Mouse (Mus musculus) urinary bladder, adult 2 months (tissue): ENCODE data around the gene Evi2a. TPM values are rescaled to one million over a fixed set of nuclear protein-coding genes. Genes with fewer than 3 reads are reported as not detected.
A peak's percentile ranks its signal among the peaks of the same experiment; 100 is the strongest.

Source experiments
- DNase-seq: peaks from one replicate; pipeline ENCODE4 v3.0.0; 2022; ENCODE audit warnings: low spot score
- polyA plus RNA-seq: library from polyadenylated mRNA; depleted of rRNA; stranded (reverse); fragments of >200 nt; gene quantifications from 2 replicates; pipeline ENCODE4 v1.2.3, GENCODE M21; 2012; rRNA removed

Gene Evi2a
- polyA plus RNA-seq, 1 experiment: 15.8 TPM

DNA sequence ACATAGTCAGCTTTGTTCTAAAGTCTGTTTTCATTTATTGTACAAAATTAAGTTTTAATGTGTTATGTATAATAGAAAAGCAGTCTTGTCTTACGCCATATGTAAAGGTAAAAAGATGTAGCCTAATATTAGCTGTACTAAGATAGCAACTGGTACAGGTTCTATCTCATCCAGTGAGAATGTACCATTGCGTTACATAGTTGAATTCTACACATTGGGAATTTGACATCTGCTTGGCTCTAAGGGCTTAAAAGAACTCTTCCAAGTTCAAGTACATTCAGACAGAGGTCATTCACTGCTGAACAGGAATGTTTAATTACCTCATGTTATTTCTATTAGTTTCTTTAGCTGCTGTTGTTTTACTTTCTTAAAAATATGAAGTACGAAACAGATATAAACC is 3.9 kb downstream of the Evi2a start:
- DNase-seq: no peak

DNA sequence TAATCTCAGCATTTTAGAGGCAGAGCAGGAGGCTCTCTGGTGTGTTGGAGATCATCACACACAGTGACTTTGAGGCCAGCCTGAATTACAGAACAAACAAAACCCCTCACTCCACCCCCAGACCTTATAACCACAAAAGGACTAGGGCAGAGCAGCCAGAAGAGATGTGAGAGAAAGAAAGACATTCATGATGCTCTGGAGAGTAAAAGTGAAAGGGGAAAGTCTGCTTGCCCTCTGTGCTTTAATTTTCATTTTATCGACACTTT is 6.2 kb downstream of the Evi2a start:
- no peak for DNase-seq

DNA sequence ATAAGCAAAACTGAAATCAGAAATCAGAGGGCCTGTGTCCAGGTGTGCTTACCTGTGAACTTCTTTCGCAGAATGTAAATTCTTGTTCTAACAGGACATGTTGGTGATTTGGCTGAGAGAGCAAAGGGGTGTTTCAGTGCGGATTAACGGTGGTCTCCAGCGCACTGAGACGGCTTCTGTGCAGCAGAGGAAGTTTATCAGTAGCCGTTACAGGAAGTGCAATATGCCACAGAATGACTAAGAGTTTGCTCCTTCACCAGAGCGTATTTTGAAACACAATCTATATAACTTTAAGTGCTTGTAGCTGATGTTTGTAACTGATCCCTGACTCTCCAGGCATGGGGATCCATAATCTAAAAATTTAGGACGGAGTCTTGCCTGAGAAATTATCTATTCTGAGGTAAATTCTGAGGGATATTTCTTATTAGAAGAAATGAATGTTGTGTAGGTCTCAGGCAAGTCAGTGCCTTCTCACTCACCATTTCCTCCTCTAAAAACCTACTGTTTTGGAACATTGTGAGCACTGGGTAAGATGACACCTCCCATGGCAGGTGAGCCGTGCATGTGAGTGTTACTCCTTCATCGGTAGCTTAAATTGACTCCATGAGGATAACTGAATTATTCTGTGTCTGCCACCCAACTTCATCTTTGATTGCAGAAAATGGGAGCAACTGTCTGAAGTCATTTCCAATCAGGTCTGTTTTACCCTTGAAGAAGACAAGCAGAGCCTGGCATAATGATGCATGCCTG is 6.7 kb downstream of the Evi2a start, which contains the start of gene Evi2b:
Evi2b (minus strand) TSS at position 203 of the 750 bp plus-strand sequence.
- no peak for DNase-seq

DNA sequence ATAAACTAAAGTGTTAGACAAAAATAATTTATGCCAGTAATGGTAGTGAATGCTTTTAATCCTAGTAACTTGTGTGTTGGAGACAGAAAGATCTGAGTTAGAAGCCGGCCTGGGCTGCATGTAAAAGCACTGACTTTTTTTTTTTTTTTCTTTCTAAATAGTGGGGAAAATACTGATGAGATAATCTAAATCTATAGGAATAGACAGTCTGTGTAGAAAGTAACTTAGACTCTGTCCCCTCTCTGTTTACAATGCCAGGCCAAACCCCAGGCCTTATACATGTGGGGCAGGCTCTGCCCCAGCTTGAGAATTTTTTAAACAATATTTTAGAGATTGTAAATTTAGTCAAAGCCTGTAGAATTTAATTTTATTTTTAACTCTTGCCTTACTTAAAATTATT is 7.5 kb downstream of the Evi2a start:
- no peak for DNase-seq

DNA sequence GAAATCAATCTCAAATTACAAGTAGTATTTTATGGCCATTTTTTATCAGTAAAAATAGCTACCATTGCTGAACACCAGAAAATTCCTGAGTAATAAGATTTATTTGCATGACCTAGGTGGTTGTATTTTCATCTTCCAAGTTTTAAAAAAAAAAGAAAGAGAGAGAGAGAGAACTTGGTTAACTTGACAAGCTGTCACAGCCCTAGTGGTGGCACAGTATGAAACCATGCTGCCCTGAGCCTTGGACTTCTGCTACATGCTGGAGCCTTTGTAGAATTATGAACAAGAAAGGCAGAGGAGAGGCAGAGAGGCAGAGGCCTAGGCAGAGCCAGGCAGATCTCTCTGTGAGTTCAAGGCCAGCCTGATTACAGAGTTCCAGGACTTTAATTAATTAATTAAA is 8.5 kb downstream of the Evi2a start:
- no peak for DNase-seq

DNA sequence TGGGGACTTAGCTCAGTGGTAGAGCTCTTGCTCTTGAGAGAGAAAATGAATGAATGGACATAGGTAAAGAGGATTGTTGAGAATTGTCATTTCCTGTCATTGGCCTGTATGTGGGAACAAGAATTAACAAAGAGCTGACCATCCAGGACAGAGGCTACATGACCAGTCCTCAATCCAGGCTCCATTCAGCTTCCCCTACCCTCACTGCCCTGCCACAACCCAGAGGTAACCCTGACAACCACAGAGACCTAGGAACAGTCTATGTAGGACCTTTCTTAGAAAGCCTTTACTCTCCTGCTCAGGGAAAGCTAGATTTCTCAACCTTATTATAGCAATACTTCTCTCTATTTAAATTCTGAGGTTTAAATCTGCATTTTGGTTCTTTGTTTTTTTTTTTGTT is 9.6 kb downstream of the Evi2a start:
- DNase-seq: no peak

DNA sequence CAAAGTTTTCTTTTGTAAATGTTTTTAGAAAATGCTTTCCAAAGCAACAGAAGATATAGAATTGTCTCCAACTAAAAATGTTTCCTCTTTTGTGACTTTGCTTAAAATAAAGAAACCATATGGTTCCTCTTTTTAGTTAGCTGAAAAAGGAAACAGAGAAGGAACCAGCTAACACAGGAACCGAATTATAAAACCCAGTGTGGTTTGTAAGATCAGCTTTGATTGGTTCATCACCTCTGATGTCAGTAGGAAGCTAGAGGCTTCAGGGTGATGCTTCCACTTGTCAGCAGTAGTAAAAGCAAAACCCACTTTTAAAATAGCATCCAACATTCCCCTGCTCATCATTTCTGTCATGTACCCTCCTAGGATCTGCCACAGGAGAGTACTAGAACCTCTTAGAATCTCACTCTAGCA is 10.5 kb downstream of the Evi2a start:
- no peak for DNase-seq

DNA sequence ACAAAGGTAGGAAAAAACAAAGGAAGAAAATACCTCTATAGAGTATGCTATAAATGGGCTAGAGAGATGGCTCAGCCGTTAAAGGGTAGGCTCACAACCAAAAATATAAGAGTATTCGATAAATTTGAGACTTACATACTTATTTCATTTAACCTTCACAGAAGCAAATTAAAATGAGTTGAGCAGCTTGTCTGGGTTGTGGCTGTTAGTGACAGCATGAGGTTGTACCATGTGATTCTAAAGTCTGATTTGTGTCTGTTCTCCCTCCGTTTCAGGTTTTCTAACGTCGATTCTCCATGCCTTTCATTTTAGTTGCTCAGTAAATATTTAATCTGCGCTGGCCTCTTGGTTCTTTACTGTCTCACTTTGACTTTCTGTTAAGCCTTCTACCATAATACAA is 11.1 kb downstream of the Evi2a start:
- DNase-seq: no peak

DNA sequence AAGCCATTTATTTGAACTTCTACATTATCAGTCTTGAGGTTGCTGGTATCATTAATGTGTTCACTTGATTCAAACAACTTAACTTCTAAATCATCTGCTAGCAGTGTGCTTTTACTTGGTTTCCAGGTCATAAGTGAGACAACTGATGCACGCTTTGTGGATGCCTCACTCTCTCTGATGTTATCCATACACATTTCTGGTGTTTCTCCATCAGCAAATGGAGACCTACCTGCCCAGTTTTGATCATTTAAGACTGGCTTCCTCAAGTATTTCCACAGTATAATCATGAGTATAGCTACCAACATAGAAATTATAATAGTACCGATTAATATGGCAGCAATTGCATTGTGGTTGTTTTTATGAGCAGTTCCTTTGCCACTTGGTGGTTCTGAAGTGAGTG is 14.6 kb downstream of the Evi2a start:
- DNase-seq: no peak

DNA sequence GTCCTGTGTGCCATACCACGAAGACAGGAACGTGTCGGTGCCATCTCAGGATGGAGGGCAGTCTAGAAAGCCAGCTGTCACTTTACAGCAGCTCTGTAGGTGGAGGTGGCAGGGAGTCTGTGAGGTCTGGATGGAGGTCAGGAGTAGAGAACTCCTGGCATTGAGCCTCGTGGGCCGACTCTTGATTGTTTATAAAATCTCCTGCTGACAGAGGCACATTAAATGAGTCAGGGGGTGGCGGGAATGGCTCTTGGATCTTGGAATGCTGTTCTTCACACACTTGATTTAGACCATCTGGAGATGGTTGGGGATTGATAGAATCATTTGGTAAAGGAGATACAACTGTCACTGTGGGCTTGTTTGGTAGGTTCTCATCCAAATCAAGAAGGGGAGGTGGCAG is 15.1 kb downstream of the Evi2a start:
- DNase-seq: no peak

DNA sequence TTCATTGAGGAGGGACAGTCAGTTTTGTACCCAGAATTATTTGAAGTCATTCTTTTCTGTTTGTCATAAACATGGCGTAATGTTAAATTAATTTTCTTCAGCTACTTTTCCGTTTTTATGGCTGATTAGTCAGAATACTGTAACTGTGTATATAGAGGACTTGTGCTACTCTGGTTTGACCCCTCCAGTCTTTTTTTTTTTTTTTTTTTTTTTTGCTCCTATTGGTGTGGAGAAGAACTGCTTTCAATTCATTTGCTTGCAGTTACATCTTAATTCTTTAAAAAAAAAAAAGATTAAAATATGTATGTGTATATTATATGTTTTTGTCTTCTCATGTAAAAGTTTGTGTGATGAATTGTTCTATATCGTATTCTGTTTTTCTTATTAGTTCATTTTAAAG is 18.4 kb downstream of the Evi2a start:
- DNase-seq: no peak

DNA sequence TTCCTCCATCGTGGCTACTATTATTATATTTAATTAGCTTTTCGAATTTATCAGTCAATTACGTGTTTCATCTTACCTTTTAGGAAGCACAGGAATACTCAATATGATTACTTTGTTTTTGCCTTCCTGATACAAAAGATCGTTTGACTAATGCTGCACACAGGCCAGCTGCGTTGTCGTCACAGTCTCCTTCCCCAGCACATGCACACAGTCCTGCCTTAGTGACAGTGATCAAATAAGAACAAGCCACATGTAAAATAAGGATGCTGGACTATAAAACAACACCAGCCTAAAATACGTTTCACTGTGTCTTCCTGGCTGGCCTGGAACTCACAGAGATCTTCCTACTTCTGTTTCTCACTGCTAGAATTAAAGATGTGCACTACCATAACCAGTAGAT is 25.9 kb downstream of the Evi2a start:
- no peak for DNase-seq

DNA sequence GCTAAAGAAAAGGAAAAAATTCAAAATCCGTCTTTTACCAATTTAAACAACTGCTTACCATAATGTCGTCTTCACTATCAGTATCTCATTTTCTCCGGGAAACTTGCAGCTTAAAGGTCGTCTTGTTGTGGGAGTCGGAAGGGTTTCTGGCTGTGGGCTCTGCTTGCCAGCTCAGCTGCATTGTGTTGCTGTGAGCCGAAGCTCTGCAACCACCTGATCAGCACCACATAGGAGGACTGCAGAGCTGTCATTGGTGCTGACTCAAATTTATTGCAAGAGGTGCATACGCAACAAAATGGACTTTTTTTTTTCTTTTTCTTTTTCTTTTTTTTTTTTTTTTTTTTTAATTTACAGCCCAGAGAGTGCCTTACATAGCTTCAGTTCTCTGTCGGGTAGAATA is 26.6 kb downstream of the Evi2a start, which contains the start of gene Omg:
Omg (minus strand) TSS at position 240 of the 400 bp plus-strand sequence.
- DNase-seq: no peak

DNA sequence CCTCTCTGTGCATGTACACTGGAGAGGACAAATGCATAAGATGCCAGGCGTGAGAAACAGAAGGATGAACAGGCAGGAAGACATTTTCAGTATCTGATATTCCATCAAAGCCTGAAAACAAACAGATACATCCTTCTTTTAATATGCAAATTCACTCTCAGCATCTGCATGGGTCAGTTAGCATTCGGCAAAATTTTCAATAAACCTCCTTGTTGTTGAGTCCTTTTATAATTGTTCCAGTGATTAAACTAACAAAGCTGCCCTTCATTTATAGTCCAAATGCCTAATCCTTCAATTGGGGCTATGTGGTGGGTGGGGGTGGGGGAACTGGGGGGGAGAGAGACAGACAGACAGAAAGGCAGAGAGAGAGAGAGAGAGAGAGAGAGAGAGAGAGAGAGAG is 27.5 kb downstream of the Evi2a start:
- no peak for DNase-seq

DNA sequence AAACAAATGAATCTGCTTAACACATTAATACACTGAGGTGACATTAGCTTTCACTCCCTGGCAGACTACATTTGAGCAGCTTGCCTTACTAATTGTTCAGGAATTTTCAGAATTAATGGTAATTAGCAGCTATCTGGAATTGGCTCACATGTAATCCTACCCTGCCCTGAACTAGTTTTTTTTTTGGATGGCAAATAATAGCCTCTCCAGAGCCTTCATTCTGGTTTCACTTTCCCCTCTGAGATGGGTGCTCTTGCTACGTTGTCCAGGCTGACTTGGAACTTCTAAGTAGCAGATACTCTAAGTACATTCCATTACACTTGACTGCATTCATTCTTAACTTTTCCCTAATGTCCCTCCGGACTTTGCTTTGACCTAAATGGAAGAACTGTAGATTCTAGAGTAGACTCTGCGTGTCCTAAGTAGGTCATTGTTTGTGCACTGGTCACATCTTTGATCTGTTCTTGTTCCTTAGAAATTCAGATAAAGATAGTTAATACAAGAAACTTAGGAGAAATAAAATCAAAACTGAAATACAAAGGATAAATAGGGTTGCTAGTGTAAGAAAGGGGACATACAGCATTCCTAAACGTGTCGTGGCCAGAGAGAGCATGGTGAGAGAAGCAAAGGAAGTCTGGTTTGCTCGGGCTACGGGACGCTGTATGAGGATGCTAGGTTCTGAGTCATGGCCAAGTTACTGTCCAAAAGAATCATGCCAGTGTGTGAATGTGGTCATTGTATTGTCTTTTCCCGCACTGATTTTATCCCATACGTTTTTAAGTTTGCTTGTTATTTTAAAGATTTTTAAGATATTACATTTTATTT is 35.2 kb downstream of the Evi2a start:
- no peak for DNase-seq

DNA sequence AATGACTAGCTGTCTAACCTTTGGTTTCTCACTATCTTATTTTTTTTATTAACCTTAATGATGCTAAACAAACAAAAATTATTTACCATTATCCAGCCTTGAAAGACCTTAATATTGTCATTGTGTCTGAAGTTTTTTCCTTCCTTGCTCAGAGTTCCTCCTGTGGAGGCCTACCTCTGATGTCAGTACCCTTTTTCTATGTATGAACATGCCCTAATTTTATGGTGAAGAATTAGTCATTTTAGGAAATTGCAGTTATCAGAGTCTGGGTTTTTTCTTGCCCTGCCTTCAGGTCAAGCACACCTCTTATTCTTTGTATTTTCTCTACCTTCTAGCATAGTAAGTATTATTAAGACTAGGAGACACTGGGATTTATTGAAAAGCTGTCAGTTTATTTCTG is 45.7 kb downstream of the Evi2a start:
- DNase-seq: no peak

DNA sequence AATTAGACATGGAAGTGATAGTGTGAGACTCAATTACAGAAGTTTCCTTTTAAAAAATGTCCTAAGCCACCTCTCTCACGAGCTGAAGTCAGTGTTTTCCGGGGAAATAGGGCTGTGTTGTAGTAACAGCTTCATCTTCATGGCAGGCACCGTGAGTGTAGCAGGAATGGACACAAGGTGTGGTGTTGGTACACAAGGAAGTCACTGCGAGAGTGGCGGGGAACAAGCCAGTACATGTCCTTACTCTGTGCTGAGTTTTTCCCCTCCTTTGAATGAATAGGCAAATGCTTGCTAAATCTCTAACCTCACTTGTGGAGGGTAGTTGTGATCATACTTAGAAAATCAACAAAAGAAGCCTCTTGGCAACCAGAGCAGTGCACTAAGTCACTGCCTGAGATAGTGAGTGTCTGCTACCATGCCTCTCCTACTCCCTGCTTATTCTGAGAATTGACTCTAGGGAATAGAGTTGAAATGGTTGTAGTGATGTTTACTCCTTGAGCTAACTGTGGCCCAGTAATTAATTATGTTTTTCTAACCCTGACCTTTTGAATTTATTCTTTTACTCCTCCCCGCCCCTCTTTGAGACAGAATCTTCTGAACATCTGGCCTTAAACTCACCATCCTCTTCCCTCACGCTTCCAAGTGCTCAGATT is 46.4 kb downstream of the Evi2a start:
- peak; percentile 21 for DNase-seq

DNA sequence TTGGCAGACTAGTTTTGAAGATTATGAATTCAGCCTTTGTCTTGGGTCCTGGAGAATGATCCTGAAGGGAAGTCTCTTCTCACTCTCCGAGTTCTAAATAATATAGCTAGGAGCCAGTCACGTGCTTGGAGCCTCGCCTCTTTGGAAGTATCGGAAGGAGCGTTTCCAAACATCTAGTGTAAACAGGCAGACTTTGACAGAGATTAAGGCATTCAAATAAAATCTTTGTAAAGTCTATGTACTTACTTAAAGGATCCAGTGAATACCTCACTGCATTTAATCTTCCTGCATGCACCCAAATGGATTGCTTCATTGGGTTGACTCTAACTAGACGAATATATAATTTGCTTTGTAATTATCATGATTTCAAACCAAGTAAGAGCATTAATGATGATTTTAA is 47.0 kb downstream of the Evi2a start:
- DNase-seq: no peak

Other genes starting within 250 kb of the Evi2a start
- not detected in 2 replicates for gene Gm9964, start 233.7 kb downstream of the Evi2a start, polyA plus RNA-seq
- gene Nf1, start 190.9 kb downstream of the Evi2a start, polyA plus RNA-seq: 16.8 and 19.7 TPM in 2 replicates
- 0.06 and 0.07 TPM in 2 replicates for gene Omg, start 26.5 kb downstream of the Evi2a start, polyA plus RNA-seq
- 6.5 and 8.9 TPM in 2 replicates for gene Evi2b, start 6.8 kb downstream of the Evi2a start, polyA plus RNA-seq
- gene Evi2, start within 50 bp of the Evi2a start, polyA plus RNA-seq: 0.50 TPM in 2 replicates
- 0.74 and 0.81 TPM in 2 replicates for gene Rab11fip4, start 60.6 kb upstream of the Evi2a start, polyA plus RNA-seq